Mouse (Mus musculus): ENCODE measurements at regions not wholly inside any gene's neighbourhood (a gene's known extent, or its start where the extent isn't known, plus 50 kb on each side); places are given as distances from the start of the nearest gene placed in this dataset.
A peak's percentile ranks its signal among the peaks of the same experiment; 100 is the strongest.

DNA sequence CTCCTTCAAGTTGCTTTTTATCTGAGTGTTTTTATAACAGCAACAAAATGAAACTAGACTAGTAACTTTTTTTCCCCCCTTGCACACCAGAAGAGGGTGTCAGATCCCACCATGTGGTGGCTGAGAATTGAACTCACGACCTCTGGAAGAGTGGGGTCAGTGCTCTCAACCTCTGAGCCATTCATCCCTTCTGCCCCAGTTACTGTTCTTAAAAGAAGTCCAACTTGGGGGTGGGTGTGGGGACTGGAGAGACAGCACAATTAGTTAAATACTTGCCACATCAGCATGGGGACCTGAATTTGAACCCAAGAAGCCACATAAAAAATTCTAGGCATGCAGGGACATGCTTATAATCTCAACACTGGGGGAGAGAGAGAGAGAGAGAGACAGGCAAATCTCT, 78.1 kb upstream of the Got2 start:
- no peaks in the 10 kb centered on the region for H3K4me1 ChIP-seq (ENCODE audit: insufficient read depth, low read length)
- 25% methylated on average over 1 of the region's 1 CpGs for WGBS
- no peaks in the 10 kb centered on the region for H3K27me3 ChIP-seq (ENCODE audit: insufficient read depth, low read length)
- no peak overlapping the region for H3K9ac ChIP-seq (replicated peaks; ENCODE audit: low read length)
- TF ChIP-seq CTCF (IDR thresholded peaks at IDR 0.05; ENCODE audit: low read depth), result no peak
- ATAC-seq (no peak), DNase-seq (ENCODE audit: low spot score) (no peak)
- no peak overlapping the region for H3K4me3 ChIP-seq (ENCODE audit: low read length)
- no peaks in the 10 kb centered on the region for H3K36me3 ChIP-seq (ENCODE audit: insufficient read depth, low read length)
- no peaks in the 10 kb centered on the region for H3K9me3 ChIP-seq (ENCODE audit: low read length)
- no peak overlapping the region for H3K27ac ChIP-seq
- no peak overlapping the region for H3K4me2 ChIP-seq (ENCODE audit: low read depth, low read length)

DNA sequence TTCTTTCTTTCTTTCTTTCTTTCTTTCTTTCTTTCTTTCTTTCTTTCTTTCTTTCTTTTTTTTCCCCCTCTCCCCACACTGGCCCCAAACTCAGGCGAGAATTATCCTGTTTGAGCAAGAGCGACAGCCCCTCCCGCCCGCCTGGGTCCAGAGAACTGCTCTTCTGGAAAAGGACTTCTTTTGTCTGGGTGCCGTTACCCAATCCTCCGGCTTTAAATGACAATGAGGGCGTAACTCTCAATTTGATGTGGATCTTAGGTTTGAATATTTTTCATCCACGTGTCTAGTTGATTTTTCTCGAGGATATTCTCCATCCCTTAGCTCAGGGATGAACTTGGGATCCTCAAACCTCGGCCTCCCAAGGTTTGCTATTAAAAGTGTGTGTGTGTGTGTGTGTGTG, 63.9 kb upstream of the Got2 start:
- no peak for ATAC-seq

DNA sequence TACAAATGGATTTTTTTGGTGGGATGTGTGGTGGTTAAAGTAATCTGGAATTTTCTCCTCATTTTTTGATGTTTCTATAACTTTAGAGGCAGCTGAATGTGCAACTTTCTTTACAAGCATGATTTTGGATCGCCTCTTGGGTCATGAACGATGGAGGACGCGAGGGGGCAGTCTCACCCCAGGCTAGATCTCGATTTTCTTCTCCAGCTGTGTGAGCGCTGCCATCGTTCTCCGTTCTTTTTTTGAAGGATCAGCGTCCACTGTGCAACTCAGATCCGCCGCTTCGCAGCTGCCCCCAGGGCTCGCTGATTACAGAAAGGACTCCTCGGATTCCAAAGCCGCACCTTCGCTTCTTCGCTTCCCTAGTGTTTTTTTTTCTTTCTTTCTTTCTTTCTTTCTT, 63.4 kb upstream of the Got2 start:
- Histone ChIP-seq H3K9ac (replicated peaks; ENCODE audit: low read length) (0 out of 2 replicates have a peak overlapping the region, but pooled peaks have one; percentile 21), H3K9me3 (ENCODE audit: low read length) (no peaks in the 10 kb centered on the region), H3K36me3 (ENCODE audit: insufficient read depth, low read length) (no peaks in the 10 kb centered on the region), H3K27me3 (ENCODE audit: insufficient read depth, low read length) (no peaks in the 10 kb centered on the region), H3K27ac (no peak overlapping the region), H3K4me2 (ENCODE audit: low read depth, low read length) (peak overlapping the region; percentile 56), H3K4me3 (ENCODE audit: low read length) (peak overlapping the region; percentile 31), H3K4me1 (ENCODE audit: insufficient read depth, low read length) (peaks cover 3% of the 10 kb centered on the region; the same call in 1 of the 2 replicates)
- WGBS, result 2% methylated on average over 17 of the region's 17 CpGs
- TF ChIP-seq CTCF (IDR thresholded peaks at IDR 0.05; ENCODE audit: low read depth), result peak; percentile 86
- DNase-seq (ENCODE audit: low spot score), result peak; percentile 89
- ATAC-seq, result 0 out of 2 replicates have a peak, but pooled peaks have one; percentile 66

More for the DNA sequence above, 63.9 kb upstream of the Got2 start:
- Histone ChIP-seq H3K4me2 (ENCODE audit: low read depth, low read length) (peak overlapping the region; percentile 56), H3K27me3 (ENCODE audit: insufficient read depth, low read length) (no peaks in the 10 kb centered on the region), H3K9ac (replicated peaks; ENCODE audit: low read length) (0 out of 2 replicates have a peak overlapping the region, but pooled peaks have one; percentile 21), H3K9me3 (ENCODE audit: low read length) (no peaks in the 10 kb centered on the region), H3K27ac (no peak overlapping the region), H3K4me3 (ENCODE audit: low read length) (peak overlapping the region; percentile 31), H3K36me3 (ENCODE audit: insufficient read depth, low read length) (no peaks in the 10 kb centered on the region), H3K4me1 (ENCODE audit: insufficient read depth, low read length) (peaks cover 3% of the 10 kb centered on the region; the same call in 1 of the 2 replicates)
- 10% methylated on average over 10 of the region's 10 CpGs for WGBS
- TF ChIP-seq CTCF (IDR thresholded peaks at IDR 0.05; ENCODE audit: low read depth), result no peak
- DNase-seq (ENCODE audit: low spot score), result no peak
